13 mouse cellular contexts compared by ENCODE assay signal in genomic region chr2:121995738-121996137, GRCm38 (mm10). TPM values are rescaled to one million over a fixed set of nuclear protein-coding genes. Genes with fewer than 3 reads are reported as not detected.
DNase-seq lines count a peak whose midpoint lies in the region; ATAC-seq lines count a peak whose summit lies in the region.
"Had no signal": no experiment of that assay in that cellular context is flagged by ENCODE, and none has a peak within 500 bp of the region (broad histone marks: within the 10 kb centered on the region; RNA-seq: fewer than 3 reads in every experiment).

No protein-coding gene starts in this region.

- 91% methylated on average over 1 of the region's 1 CpGs for WGBS in hindbrain, embryonic 14.5 days
- 85% methylated on average over 1 of the region's 1 CpGs for WGBS in hindbrain, embryonic 10.5 days

- no peaks in the 10 kb centered on the region for H3K4me1 ChIP-seq in hindbrain, embryonic 14.5 days (replicated peaks; ENCODE audit: control insufficient read depth, insufficient read depth, low read length)
- no peaks in the 10 kb centered on the region for H3K4me1 ChIP-seq in hindbrain, embryonic 10.5 days (replicated peaks)
- H3K4me1 ChIP-seq: embryonic facial prominence, embryonic 12.5 days; heart, embryonic 13.5 days; limb, embryonic 13.5 days had no signal

- no peak overlapping the region for H3K27ac ChIP-seq in hindbrain, embryonic 14.5 days
- H3K27ac ChIP-seq in hindbrain, embryonic 10.5 days, result no peak overlapping the region
- H3K27ac ChIP-seq: embryonic facial prominence, embryonic 12.5 days; heart, embryonic 13.5 days; limb, embryonic 13.5 days had no signal

- H3K9me3 ChIP-seq in hindbrain, embryonic 14.5 days (ENCODE audit: control insufficient read depth, low read length), result no peaks in the 10 kb centered on the region
- H3K9me3 ChIP-seq in hindbrain, embryonic 10.5 days, result no peaks in the 10 kb centered on the region
- H3K9me3 ChIP-seq: embryonic facial prominence, embryonic 12.5 days; heart, embryonic 13.5 days; limb, embryonic 13.5 days had no signal

- no peak overlapping the region for H3K4me2 ChIP-seq in hindbrain, embryonic 14.5 days (replicated peaks)
- H3K4me2 ChIP-seq: embryonic facial prominence, embryonic 12.5 days; heart, embryonic 13.5 days; limb, embryonic 13.5 days had no signal

- no peak for ATAC-seq in hindbrain, embryonic 14.5 days (ENCODE audit: low FRiP score)
- ATAC-seq in common myeloid progenitor, adult 5-6 weeks (replicated peaks; ENCODE audit: low read depth, poor library complexity, severe bottlenecking), result peak; percentile 58
- ATAC-seq: intestine, embryonic 16.5 days had no signal

- H3K27me3 ChIP-seq in hindbrain, embryonic 14.5 days (ENCODE audit: control insufficient read depth, insufficient read depth, low read length), result no peaks in the 10 kb centered on the region
- H3K27me3 ChIP-seq in hindbrain, embryonic 10.5 days (ENCODE audit: insufficient read depth, poor library complexity, severe bottlenecking), result no peaks in the 10 kb centered on the region
- H3K27me3 ChIP-seq: embryonic facial prominence, embryonic 12.5 days; heart, embryonic 13.5 days; limb, embryonic 13.5 days had no signal

- peaks cover 54% of the 10 kb centered on the region for H3K36me3 ChIP-seq in hindbrain, embryonic 14.5 days (replicated peaks; ENCODE audit: control insufficient read depth, insufficient read depth)
- H3K36me3 ChIP-seq in hindbrain, embryonic 10.5 days, result peaks cover 93% of the 10 kb centered on the region

- DNase-seq in hindbrain, embryonic 14.5 days (ENCODE audit: low spot score), result peak; percentile 38
- DNase-seq in hindbrain, embryonic 10.5 days (ENCODE audit: low spot score), result no peak
- DNase-seq in 3T3-L1 (ENCODE audit: low read depth, low spot score) (peak; percentile 65), ES-CJ7 (ENCODE audit: low read depth, low spot score) (peak; percentile 28)
- DNase-seq in adrenal gland, postnatal 25 days, result no peak
- no peak for DNase-seq in neural tube, embryonic 10.5 days (ENCODE audit: extremely low spot score, low spot score)
- no peak for DNase-seq in B cell, adult 2 months
- DNase-seq: thymus, adult 18-20 months had no signal

- no peak overlapping the region for H3K9ac ChIP-seq in hindbrain, embryonic 14.5 days
- H3K9ac ChIP-seq: embryonic facial prominence, embryonic 12.5 days; heart, embryonic 13.5 days; limb, embryonic 13.5 days had no signal

- H3K4me3 ChIP-seq in hindbrain, embryonic 14.5 days (replicated peaks; ENCODE audit: low read length), result no peak overlapping the region
- H3K4me3 ChIP-seq in hindbrain, embryonic 10.5 days, result no peak overlapping the region
- H3K4me3 ChIP-seq: embryonic facial prominence, embryonic 12.5 days; heart, embryonic 13.5 days; limb, embryonic 13.5 days had no signal

RNA-seq across cellular contexts. Expression of gene Eif3j1, which starts 32.6 kb away (rescaled TPM):
- 13.4 and 13.5 TPM in 2 replicates for polyA plus RNA-seq in hindbrain, embryonic 14.5 days (2014; fragmentation: Nextera tagmentation; extraction: Ambion mirVana)
- 9.8 and 12.3 TPM in 2 replicates for polyA plus RNA-seq in hindbrain, embryonic 10.5 days (2016; fragmentation: Nextera tagmentation; extraction: Ambion mirVana)
- 42.5 and 44.9 TPM in 2 replicates for total RNA-seq in common myeloid progenitor, adult 5-6 weeks (2017)
- total RNA-seq in adrenal gland, postnatal 25 days (2021), result 17.4 and 20.5 TPM in 2 replicates

RNA-seq across cellular contexts. Expression of gene Mageb3, which starts 39.8 kb away (rescaled TPM):
- polyA plus RNA-seq in hindbrain, embryonic 14.5 days (2014; fragmentation: Nextera tagmentation; extraction: Ambion mirVana), result 0.31 and 0.43 TPM in 2 replicates
- polyA plus RNA-seq in hindbrain, embryonic 10.5 days (2016; fragmentation: Nextera tagmentation; extraction: Ambion mirVana), result 0.35 and 0.46 TPM in 2 replicates
- total RNA-seq in common myeloid progenitor, adult 5-6 weeks (2017), result 0.73 TPM in 1 of 2 replicates, not detected in the other
- not detected in 2 replicates for total RNA-seq in adrenal gland, postnatal 25 days (2021)

RNA-seq across cellular contexts. Expression of gene Ctdspl2, which starts 39.9 kb away (rescaled TPM):
- polyA plus RNA-seq in hindbrain, embryonic 14.5 days (2014; fragmentation: Nextera tagmentation; extraction: Ambion mirVana), result 34.5 and 35.5 TPM in 2 replicates
- polyA plus RNA-seq in hindbrain, embryonic 10.5 days (2016; fragmentation: Nextera tagmentation; extraction: Ambion mirVana), result 41.9 and 53.4 TPM in 2 replicates
- 72.6 and 94.4 TPM in 2 replicates for total RNA-seq in common myeloid progenitor, adult 5-6 weeks (2017)
- 34.8 and 35.1 TPM in 2 replicates for total RNA-seq in adrenal gland, postnatal 25 days (2021)

Comparison
In these comparisons a context has a peak if more than half of its experiments do, and no peak if none do; other contexts are left out.
1. DNase-seq: peak in hindbrain, embryonic 14.5 days (single experiment), 3T3-L1 (single experiment) and ES-CJ7 (single experiment); none in hindbrain, embryonic 10.5 days (single experiment), adrenal gland, postnatal 25 days (single experiment), neural tube, embryonic 10.5 days (single experiment) and B cell, adult 2 months (0 of 2).